Mouse (Mus musculus) midbrain, embryonic 13.5 days (tissue): ENCODE data around the gene Thap4. TPM values are rescaled to one million over a fixed set of nuclear protein-coding genes. Genes with fewer than 3 reads are reported as not detected.

Source experiments
- ATAC-seq: fragments of 200-750 bp; cut with Nextera tagmentation; 2 replicates; pipeline ENCODE4 v1.8.0; 2017; ENCODE audit warnings: mild to moderate bottlenecking, moderate TSS enrichment, moderate library complexity
- H3K27ac ChIP-seq: fragments of 300-500 bp; sonication (generic); 2 replicates; pipeline ENCODE4 v1.5.1; 2015; ENCODE audit warnings: inconsistent platforms, mild to moderate bottlenecking, moderate library complexity
- H3K27me3 ChIP-seq: fragments of 300-500 bp; sonication (generic); 2 replicates; pipeline ENCODE4 v1.6.1; 2015; ENCODE audit warnings: mild to moderate bottlenecking, inconsistent platforms
- H3K36me3 ChIP-seq: fragments of 300-500 bp; sonication (generic); 2 replicates; pipeline ENCODE4 v1.6.1; 2015; ENCODE audit warnings: mild to moderate bottlenecking, inconsistent platforms
- H3K4me1 ChIP-seq: fragments of 300-500 bp; sonication (generic); replicated peaks from 2 replicates; pipeline ENCODE4 v1.6.1; 2015; ENCODE audit warnings: inconsistent platforms
- H3K4me2 ChIP-seq: fragments of 300-500 bp; sonication (generic); replicated peaks from 2 replicates; pipeline ENCODE4 v1.6.1; 2015; ENCODE audit warnings: moderate library complexity, mild to moderate bottlenecking, inconsistent platforms
- H3K4me3 ChIP-seq: fragments of 300-500 bp; sonication (generic); replicated peaks from 2 replicates; pipeline ENCODE4 v1.5.1; 2015; ENCODE audit warnings: mild to moderate bottlenecking, inconsistent platforms
- H3K9ac ChIP-seq: fragments of 300-500 bp; sonication (generic); replicated peaks from 2 replicates; pipeline ENCODE4 v1.6.1; 2015; ENCODE audit warnings: mild to moderate bottlenecking, inconsistent platforms
- H3K9me3 ChIP-seq: fragments of 300-500 bp; sonication (generic); 2 replicates; pipeline ENCODE4 v1.6.1; 2016; ENCODE audit warnings: mild to moderate bottlenecking, inconsistent platforms
- WGBS: fragments of 180-500 bp; shearing (Covaris S2); methylation state at CpG from one replicate; pipeline ENCODE4 v1.1.7; 2015; 5-methylcytosine and 5-hydroxymethylcytosine counted together
- polyA plus RNA-seq: library from polyadenylated mRNA; unstranded; fragments of >200 nt; fragmentation: Nextera tagmentation; extraction: Ambion mirVana; gene quantifications from 2 replicates; pipeline ENCODE4 v1.2.1, GENCODE M21; 2015

Thap4 gene
- polyA plus RNA-seq, 1 experiment from 2014 or later: 49.2 TPM

DNA sequence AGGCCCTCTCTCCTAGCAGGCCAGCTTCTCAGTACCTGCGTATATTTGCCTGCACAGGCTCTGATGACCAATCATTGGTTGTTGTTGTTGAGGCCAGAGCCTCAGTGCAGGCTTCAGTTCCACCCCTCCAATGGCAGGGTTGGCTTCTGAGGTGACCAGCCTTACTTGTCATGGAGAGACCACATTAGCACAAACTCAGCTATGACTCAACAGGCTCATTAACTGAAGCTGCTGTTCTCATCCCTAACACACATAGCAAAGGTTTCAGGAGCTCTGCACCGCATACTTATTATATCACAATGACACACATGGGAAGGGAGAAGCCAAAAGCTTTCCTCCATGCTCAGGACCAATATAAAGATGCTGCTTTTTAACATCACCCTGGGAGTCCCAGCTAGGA, 14.0 kb downstream of the Thap4 start:
- Histone ChIP-seq H3K36me3 (0 out of 2 replicates have a peak, but pooled peaks cover 10% of the 10 kb centered on the region), H3K9me3 (no peaks in the 10 kb centered on the region), H3K27ac (no peak overlapping the region), H3K4me1 (no peaks in the 10 kb centered on the region), H3K27me3 (no peaks in the 10 kb centered on the region), H3K4me2 (no peak overlapping the region), H3K9ac (no peak overlapping the region), H3K4me3 (no peak overlapping the region)
- ATAC-seq: no peak
- 93% methylated on average over 2 of the region's 2 CpGs for WGBS

DNA sequence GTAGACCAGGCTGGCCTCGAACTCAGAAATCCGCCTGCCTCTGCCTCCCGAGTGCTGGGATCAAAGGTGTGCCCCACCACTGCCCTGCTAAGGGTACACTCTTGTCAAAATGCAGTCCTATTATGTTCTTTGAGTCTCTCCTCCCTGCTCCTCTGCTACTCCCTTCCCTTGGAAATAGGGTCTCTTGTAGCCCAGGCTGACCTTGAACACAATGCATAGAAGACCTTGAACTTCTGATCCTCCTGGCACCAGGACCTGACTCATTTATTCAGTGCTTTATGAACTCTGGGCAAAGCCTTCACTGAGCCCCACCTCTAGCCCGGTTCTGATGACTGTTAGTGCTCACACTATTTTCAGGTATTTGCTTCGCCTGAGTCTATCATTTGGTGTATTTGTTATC, 17.0 kb downstream of the Thap4 start:
- 94% methylated on average over 5 of the region's 5 CpGs for WGBS

DNA sequence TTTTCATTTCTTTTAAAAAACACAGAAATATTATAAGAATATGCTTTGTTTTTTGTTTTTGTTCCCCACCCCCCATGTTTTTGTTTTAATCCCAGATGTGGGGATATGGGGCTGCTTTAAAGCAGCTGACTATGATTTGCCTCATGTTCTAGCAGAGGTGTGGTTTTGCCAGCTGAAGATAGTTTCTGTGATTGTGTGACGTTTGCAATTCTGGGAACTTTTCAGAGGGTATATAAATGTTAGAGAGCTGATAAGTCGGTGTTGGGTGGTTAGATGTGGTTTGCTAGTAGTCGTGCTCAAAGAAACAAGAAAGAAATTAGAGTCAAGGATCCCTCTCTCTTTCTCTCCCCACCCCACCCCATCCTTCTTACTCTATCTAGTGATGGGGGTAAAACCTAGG, 18.8 kb downstream of the Thap4 start:
- H3K36me3 ChIP-seq: no peaks in the 10 kb centered on the region
- H3K9me3 ChIP-seq: no peaks in the 10 kb centered on the region
- H3K4me3 ChIP-seq: no peak overlapping the region
- 99% methylated on average over 3 of the region's 3 CpGs for WGBS
- no peaks in the 10 kb centered on the region for H3K27me3 ChIP-seq
- H3K27ac ChIP-seq: no peak overlapping the region
- no peak overlapping the region for H3K4me2 ChIP-seq
- no peak overlapping the region for H3K9ac ChIP-seq
- ATAC-seq: no peak
- H3K4me1 ChIP-seq: peaks cover 14% of the 10 kb centered on the region

More for the DNA sequence above, 17.0 kb downstream of the Thap4 start:
- Histone ChIP-seq H3K27ac (no peak overlapping the region), H3K27me3 (no peaks in the 10 kb centered on the region), H3K9me3 (no peaks in the 10 kb centered on the region), H3K36me3 (0 out of 2 replicates have a peak, but pooled peaks cover 2% of the 10 kb centered on the region), H3K4me3 (no peak overlapping the region), H3K4me2 (no peak overlapping the region), H3K4me1 (no peaks in the 10 kb centered on the region; the same call in 1 of the 2 replicates), H3K9ac (no peak overlapping the region)
- ATAC-seq: no peak

DNA sequence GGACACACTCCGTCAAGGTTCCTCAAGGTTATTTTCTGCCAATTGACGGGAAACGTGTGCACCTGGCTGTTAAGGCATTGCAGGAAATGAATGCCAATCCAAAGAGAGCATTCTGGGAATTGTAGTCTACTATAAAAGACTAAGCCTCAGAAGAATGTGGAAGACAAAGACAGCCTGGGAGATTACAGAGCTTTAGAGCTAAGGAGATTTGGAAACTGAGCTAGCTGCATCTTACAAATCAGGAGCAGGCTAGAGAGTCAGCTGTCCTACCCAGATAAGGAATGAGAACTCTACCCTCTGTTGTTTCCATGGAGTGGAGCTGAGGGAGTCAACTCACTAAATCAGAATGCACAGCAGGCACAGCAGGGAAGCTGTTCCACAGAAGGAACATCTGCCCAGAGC, 22.8 kb downstream of the Thap4 start:
- no peaks in the 10 kb centered on the region for H3K36me3 ChIP-seq
- H3K9ac ChIP-seq: 0 out of 2 replicates have a peak overlapping the region, but pooled peaks have one; percentile 14
- peaks cover 14% of the 10 kb centered on the region for H3K4me1 ChIP-seq
- H3K9me3 ChIP-seq: no peaks in the 10 kb centered on the region
- peak overlapping the region; percentile 74 for H3K27ac ChIP-seq
- H3K4me2 ChIP-seq: peak overlapping the region; percentile 38
- peak; percentile 72 for ATAC-seq
- 3% methylated on average over 3 of the region's 3 CpGs for WGBS
- H3K4me3 ChIP-seq: no peak overlapping the region
- H3K27me3 ChIP-seq: no peaks in the 10 kb centered on the region

DNA sequence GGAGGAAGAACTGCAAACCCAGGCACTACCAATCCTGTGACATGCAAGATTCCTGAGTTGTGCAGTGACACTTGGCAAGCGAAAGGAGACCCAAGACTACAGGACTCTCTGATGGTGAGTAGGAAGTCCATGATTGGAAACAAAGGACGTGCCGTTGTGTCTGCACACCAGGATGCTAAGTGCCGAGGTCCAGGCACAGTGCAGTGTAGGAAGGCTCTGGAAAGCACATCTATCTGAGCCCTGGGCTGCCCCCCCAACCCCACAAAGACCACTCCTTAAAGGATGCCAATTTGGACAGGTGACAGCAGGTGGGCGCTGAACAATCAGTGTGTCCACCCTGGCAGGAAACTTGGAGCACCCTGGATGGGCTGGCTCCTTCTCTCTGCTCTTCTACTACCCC, 23.6 kb downstream of the Thap4 start:
- no peak overlapping the region for H3K27ac ChIP-seq
- H3K4me1 ChIP-seq: peaks cover 14% of the 10 kb centered on the region
- ATAC-seq: peak; percentile 34; the same call in 1 of the 2 replicates
- no peak overlapping the region for H3K4me3 ChIP-seq
- H3K27me3 ChIP-seq: no peaks in the 10 kb centered on the region
- WGBS: 90% methylated on average over 5 of the region's 5 CpGs
- H3K9me3 ChIP-seq: no peaks in the 10 kb centered on the region
- H3K36me3 ChIP-seq: no peaks in the 10 kb centered on the region
- H3K4me2 ChIP-seq: no peak overlapping the region
- no peak overlapping the region for H3K9ac ChIP-seq

DNA sequence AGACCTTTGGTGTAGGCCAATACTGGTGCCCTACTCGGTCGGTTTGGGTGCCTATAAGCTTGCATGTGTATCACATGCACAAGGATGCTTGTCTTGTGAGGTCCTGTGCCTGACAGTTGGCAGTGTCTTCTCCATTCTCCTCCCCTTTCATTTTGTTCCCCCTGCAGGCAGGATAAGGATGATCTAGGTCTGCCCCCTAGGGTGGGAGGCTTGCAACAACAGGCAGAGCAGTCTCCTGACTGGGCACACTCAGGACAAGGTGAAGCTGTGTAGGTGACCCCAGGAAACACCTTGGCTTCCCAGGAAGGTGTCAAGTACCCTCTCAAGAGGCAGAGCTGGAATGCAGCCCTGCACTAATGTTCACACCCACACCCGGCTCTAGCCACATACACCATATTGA, 27.7 kb downstream of the Thap4 start:
- H3K36me3 ChIP-seq: peaks cover 5% of the 10 kb centered on the region

DNA sequence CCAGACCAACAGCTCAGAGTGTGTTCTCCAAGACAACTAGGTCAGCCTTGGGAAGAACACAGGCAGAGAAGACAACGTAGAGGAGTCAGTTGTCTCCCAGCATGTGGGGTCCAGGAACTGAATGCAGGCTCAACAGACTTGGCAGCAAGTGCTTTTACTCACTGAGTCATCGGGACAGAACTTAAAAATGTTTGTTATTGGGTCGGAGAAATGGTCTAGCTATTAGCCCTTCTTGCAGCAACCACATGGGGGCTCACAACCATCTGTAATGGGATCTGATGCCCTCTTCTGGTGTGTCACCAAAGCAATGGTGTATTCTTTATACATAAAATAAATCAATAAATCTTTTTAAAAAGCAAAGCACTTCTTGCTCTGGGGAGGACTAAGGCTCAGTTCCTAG, 28.5 kb downstream of the Thap4 start:
- H3K4me1 ChIP-seq: 0 out of 2 replicates have a peak, but pooled peaks cover 1% of the 10 kb centered on the region
- no peak for ATAC-seq
- H3K4me3 ChIP-seq: no peak overlapping the region
- H3K9me3 ChIP-seq: no peaks in the 10 kb centered on the region
- no peak overlapping the region for H3K27ac ChIP-seq
- WGBS: 84% methylated on average over 3 of the region's 3 CpGs
- no peak overlapping the region for H3K9ac ChIP-seq
- H3K36me3 ChIP-seq: peaks cover 5% of the 10 kb centered on the region
- no peak overlapping the region for H3K4me2 ChIP-seq
- no peaks in the 10 kb centered on the region for H3K27me3 ChIP-seq

More for the DNA sequence above, 27.7 kb downstream of the Thap4 start:
- H3K4me1 ChIP-seq: peaks cover 8% of the 10 kb centered on the region
- H3K9me3 ChIP-seq: no peaks in the 10 kb centered on the region
- H3K9ac ChIP-seq: no peak overlapping the region
- H3K27me3 ChIP-seq: no peaks in the 10 kb centered on the region
- no peak overlapping the region for H3K4me2 ChIP-seq
- no peak overlapping the region for H3K27ac ChIP-seq
- no peak overlapping the region for H3K4me3 ChIP-seq
- peak; percentile 46; the same call in 1 of the 2 replicates for ATAC-seq
- WGBS: 85% methylated on average over 3 of the region's 3 CpGs

DNA sequence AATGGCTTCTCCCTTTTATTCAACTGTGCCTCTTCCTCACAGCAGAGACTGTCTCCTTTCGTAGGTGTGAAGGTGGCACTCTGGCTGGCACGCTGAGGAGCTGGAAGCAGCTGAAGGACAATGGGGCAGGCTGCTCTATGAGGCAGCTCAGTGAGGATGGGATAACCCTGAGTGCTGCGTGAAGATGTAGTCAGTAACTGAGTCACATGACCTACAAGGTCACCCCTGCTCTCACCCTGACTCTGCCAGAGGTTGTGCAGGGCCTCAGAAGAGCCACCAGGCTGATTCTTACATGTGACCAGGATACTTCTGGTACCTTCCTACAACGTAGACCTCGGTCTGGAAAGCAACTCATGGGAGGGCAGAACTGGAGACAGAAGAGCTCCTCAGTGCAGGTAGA, 29.0 kb downstream of the Thap4 start:
- Histone ChIP-seq H3K9me3 (no peaks in the 10 kb centered on the region), H3K27me3 (no peaks in the 10 kb centered on the region), H3K4me2 (no peak overlapping the region), H3K27ac (no peak overlapping the region), H3K36me3 (peaks cover 5% of the 10 kb centered on the region), H3K9ac (no peak overlapping the region), H3K4me1 (no peaks in the 10 kb centered on the region), H3K4me3 (no peak overlapping the region)
- ATAC-seq: no peak
- WGBS: 97% methylated on average over 5 of the region's 5 CpGs

DNA sequence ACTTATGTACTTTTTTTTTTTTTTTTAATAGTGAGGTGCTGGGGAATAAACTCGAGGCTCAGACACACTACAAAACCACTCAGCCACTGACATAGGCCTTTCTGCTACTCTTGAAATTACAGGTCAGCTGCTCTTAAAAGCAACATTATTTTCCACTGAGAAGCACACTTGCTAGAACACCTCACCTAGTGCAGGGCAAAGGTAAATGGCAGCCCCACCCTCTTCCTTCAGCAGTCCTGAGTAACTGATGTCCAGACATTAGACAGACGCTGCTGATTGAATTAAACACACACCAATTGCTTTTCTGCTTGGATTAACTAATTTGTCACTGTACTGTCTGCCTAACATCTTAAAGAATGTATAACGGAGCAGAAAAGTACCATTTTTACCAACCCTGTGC, 30.0 kb downstream of the Thap4 start:
- ATAC-seq: no peak
- Histone ChIP-seq H3K27ac (no peak overlapping the region), H3K4me2 (no peak overlapping the region), H3K9ac (no peak overlapping the region), H3K36me3 (peaks cover 5% of the 10 kb centered on the region), H3K4me1 (no peaks in the 10 kb centered on the region), H3K27me3 (no peaks in the 10 kb centered on the region), H3K4me3 (no peak overlapping the region), H3K9me3 (no peaks in the 10 kb centered on the region)
- WGBS: 92% methylated on average over 3 of the region's 3 CpGs

DNA sequence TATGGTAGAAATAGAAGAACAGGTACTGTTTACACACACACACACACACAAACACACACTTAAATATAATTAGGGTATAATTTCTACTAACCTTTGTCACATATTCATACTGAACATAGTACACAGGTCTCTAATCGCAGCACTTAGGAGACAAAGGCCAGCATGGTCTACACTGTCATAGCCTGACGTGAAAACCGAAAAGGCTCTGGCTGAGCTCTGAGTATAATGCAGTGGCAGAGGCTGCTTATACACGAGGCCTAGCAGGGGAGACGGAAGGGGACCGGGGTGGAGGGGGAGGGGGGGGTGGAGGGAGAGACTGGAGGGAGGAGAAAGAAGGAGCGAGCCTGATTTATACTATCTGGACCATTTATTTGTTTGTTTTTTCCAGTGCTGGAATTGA, 33.1 kb downstream of the Thap4 start:
- Histone ChIP-seq H3K4me1 (no peaks in the 10 kb centered on the region), H3K9ac (no peak overlapping the region), H3K4me2 (no peak overlapping the region), H3K27me3 (no peaks in the 10 kb centered on the region), H3K9me3 (no peaks in the 10 kb centered on the region), H3K36me3 (peaks cover 10% of the 10 kb centered on the region), H3K4me3 (no peak overlapping the region), H3K27ac (no peak overlapping the region)
- ATAC-seq: 0 out of 2 replicates have a peak, but pooled peaks have one; percentile 66
- WGBS: 63% methylated on average over 7 of the region's 7 CpGs

DNA sequence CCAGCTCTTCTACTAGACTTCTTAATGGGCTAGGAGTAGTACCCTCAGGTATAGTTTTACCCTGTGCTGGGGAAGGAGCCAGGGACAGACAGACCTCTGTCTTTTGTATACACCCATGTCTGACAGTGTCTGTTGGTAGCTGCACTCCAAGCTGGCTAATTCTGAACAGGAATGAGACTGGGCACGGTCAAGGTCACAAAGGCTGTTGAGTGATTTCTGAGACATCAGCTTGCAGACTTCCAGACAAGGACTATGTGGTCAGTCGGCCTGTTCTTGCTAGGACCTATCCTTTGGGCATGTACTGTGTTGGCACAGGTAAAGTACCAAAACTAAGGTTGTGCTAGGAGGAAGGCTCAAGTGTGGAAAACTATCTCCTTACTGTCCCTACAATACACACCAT, 38.5 kb downstream of the Thap4 start:
- no peaks in the 10 kb centered on the region for H3K27me3 ChIP-seq
- 90% methylated on average over 2 of the region's 2 CpGs for WGBS
- H3K4me2 ChIP-seq: no peak overlapping the region
- no peak overlapping the region for H3K4me3 ChIP-seq
- H3K9ac ChIP-seq: no peak overlapping the region
- H3K27ac ChIP-seq: no peak overlapping the region
- no peaks in the 10 kb centered on the region for H3K9me3 ChIP-seq
- H3K36me3 ChIP-seq: peaks cover 35% of the 10 kb centered on the region
- no peaks in the 10 kb centered on the region for H3K4me1 ChIP-seq
- ATAC-seq: no peak

DNA sequence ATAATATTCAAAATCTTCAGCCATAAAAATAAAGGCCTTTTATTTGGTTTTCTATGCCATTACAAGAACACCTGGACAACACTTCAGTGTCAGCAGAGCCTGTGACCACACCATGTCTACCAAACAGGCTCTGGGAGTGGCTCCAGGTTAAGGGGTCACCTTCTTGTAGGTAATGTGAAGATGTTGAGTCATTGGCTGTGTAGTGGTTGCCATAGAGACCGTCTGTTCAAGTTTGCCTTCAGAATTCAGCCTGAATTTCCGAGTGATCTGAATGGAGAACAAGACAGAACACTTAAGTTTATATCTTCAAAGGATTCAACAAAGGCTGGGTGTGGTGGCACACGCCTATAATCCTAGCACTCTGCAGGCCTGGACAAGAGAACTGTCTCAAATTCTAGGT, 49.3 kb downstream of the Thap4 start:
- Histone ChIP-seq H3K9ac (no peak overlapping the region), H3K4me1 (no peaks in the 10 kb centered on the region), H3K27ac (no peak overlapping the region), H3K9me3 (no peaks in the 10 kb centered on the region), H3K4me3 (no peak overlapping the region), H3K36me3 (peaks cover 17% of the 10 kb centered on the region), H3K27me3 (no peaks in the 10 kb centered on the region), H3K4me2 (no peak overlapping the region)
- ATAC-seq: no peak
- WGBS: 67% methylated on average over 3 of the region's 3 CpGs

DNA sequence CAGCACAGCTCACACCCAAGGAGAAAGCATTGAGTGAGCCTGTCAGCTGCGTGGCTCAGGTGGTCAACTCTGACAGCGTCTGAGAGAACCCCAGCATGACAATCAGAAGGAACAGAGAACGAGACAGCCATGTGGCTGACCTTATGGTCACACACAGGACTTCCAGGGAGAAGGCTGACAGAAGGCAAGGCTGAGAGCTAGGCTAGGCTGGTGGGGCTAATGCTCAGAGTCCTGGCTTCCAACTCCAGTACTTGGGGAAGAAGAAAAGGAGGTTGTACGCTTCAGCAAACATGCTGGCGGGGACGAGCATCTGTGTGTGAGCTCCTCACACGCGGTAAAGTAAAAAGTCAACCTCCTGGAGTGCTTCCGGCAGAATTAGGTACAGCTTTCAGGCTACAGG, 50.3 kb downstream of the Thap4 start:
- WGBS: 92% methylated on average over 9 of the region's 9 CpGs
- H3K27me3 ChIP-seq: no peaks in the 10 kb centered on the region
- no peak overlapping the region for H3K4me3 ChIP-seq
- H3K36me3 ChIP-seq: peaks cover 17% of the 10 kb centered on the region
- no peaks in the 10 kb centered on the region for H3K4me1 ChIP-seq
- ATAC-seq: no peak
- no peak overlapping the region for H3K27ac ChIP-seq
- no peaks in the 10 kb centered on the region for H3K9me3 ChIP-seq
- H3K4me2 ChIP-seq: no peak overlapping the region
- no peak overlapping the region for H3K9ac ChIP-seq
